Mouse (Mus musculus): ENCODE results near the gene Mdm4.
A peak's percentile ranks its signal among the peaks of the same experiment; 100 is the strongest.
"Not testable (repeated sequence)": the region's sequence is repeated elsewhere in the genome, so short reads cannot be mapped to it uniquely, and the experiment has no call there.

Gene Mdm4

DNA sequence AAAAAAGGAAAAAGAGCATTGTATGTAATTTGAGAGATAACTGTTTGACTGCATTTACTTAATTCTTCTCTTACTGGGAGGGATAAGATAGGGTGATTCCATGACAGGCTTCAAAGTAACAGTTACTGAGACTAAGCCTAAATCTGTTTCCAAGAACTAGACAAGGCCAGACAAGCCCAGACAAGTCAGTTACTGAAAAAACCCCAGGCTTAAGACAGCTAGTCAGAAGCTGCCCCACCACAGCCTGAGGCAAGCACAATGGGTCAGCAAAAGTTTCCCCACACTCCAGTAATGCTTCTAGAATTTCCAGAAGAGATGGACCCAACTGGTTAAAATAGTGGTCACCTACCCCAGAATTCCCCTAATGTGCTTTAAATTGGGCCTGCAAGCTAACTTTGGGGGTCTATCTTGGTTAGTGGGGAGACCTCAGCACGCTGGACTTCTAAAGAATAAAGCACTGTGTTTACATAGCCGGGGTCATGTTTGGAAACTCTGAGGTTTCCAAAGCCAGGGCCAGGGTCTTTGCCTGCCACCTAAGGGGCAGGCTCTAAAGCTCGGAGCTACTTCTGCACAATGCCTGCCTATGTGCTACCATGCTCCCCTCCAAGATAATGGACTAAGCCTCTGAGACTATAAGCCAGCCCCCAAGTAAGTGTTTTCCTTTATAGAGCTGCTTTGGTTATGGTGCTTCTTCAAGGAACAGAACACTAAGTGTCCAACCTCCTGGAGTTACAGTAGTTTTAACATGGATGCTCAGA is 10.0 kb downstream of the Mdm4 start:
- DNase-seq (ENCODE audit: low read depth, low spot score), result no peak

DNA sequence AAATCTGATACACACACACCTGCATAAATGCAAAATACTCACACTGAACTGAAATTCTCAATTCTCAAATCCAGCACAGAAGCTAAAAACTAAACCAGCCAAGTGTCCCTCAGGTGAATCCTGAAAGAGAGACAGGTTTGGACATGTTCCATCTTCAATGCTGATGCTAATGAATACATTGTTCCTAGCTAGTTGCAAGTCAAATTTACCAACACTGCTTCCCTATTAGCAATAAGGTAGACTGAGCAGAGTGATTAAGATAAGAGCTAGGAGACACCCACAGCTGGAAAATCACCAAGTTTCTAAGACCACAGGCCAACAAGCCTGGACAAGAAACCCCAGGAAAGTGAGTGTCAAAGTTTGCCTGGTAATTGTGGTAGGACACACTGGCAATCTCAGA is 11.0 kb downstream of the Mdm4 start:
- DNase-seq (ENCODE audit: low read depth, low spot score), result no peak

DNA sequence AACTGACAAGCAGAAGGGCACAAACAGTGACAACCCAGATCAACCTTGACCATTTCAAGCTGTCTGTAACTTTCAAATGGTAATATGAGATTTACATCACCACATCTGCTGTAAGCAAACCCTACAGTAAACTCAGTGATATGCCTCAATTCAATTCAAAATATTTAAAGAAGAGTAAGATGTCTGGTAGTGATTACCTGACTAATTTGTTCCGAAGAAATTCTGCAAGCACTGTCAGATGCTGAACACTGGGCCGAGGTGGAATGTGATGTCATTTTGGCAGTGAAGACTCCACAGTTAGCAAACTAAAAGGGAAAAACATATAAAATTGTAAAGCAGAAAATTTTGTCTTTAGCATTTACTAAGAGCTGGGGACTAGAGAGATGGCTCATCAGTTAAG is 11.8 kb downstream of the Mdm4 start:
- DNase-seq (ENCODE audit: low read depth, low spot score), result no peak

- DNase-seq (ENCODE audit: low read depth, low spot score), result no peak
These were observed 13.5 kb downstream of the Mdm4 start for GRCm38 (mm10) chr1:133016775-133017428.

- DNase-seq (ENCODE audit: low read depth, low spot score), result no peak
These were observed 16.2 kb downstream of the Mdm4 start for GRCm38 (mm10) chr1:133014196-133014595.

- no peak for DNase-seq (ENCODE audit: low read depth, low spot score)
These were observed 17.0 kb downstream of the Mdm4 start for GRCm38 (mm10) chr1:133013331-133013730.

DNA sequence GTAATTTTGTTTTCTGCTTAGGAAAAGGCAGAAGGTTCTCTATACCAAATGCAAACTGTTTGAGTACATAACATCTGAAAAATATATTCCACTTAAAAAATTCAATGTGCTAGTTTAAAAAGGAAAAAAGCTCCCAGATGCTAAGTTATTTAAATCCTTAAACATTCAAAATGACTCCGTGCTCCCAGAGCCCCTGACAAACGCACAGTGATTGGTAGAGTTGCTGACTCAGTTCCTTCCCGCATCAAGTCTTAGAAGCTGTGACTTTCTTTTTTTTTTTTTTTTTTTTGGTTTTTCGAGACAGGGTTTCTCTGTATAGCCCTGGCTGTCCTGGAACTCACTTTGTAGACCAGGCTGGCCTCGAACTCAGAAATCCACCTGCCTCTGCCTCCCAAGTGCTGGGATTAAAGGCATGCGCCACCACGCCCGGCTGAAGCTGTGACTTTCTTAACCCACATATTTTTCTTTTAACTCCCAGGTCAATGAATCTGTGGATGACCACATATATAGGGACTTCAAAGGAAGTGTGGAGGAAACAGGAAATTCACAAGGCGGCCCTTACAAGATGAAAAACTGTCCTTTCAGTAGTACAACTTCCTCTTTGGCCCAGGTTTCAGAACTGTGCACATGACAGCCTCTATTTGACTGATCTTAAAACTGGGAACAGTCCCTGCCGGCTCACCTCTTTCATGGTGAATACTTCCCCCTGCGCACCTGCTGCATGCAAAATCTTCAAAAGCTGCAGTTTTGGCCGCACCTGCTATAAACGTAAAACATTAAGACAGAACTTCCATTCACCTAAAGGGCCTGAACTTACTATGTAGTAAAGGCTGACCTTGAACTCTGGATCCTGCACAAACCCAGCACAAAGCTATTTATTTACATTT is 18.2 kb downstream of the Mdm4 start:
- no peak for DNase-seq (ENCODE audit: low read depth, low spot score)

DNA sequence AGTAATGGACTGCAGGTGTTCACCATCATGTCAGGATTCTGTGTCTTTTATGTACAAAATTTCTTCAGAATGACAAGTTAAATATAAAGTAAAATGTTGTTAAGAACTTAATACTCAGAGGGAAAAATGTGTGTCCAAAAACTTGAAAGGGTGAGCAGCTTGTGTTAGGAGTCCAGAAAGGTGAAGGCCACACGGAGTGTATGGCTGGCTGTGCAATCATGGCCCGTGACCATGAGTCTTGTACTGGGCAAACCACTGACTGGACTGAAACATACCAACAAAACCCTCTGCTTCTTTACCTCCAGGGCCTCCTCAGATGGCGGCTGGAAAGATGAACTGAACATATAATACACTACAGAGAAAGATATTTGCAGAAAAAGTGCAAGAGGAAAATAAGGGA is 23.8 kb downstream of the Mdm4 start:
- no peak for DNase-seq (ENCODE audit: low read depth, low spot score)

GRCm38 (mm10) chr1:133000347-133000746 is 30.0 kb downstream of the Mdm4 start:
- DNase-seq (ENCODE audit: low read depth, low spot score), result no peak

GRCm38 (mm10) chr1:132991580-132991979 is 38.8 kb downstream of the Mdm4 start:
- DNase-seq (ENCODE audit: low read depth, low spot score), result no peak

DNA sequence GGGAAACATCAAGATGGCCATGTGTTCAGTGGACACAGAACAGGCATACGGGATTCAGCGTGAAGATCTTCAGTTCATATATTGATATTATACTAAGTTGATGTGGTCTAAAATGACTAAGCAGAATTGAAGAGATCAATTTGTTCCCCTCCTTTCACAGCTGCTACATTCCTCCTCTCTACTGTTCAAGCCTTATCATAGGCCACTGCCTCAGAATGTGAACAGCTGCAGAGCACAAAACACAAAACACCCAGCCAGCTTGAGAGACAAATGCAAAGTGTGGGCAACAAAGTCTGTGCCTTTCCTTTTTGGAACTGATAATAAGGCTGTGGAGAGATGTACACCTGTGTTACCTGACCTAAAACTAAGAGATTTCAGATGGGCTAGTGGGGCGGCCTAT is 39.6 kb downstream of the Mdm4 start:
- no peak for DNase-seq (ENCODE audit: low read depth, low spot score)

DNA sequence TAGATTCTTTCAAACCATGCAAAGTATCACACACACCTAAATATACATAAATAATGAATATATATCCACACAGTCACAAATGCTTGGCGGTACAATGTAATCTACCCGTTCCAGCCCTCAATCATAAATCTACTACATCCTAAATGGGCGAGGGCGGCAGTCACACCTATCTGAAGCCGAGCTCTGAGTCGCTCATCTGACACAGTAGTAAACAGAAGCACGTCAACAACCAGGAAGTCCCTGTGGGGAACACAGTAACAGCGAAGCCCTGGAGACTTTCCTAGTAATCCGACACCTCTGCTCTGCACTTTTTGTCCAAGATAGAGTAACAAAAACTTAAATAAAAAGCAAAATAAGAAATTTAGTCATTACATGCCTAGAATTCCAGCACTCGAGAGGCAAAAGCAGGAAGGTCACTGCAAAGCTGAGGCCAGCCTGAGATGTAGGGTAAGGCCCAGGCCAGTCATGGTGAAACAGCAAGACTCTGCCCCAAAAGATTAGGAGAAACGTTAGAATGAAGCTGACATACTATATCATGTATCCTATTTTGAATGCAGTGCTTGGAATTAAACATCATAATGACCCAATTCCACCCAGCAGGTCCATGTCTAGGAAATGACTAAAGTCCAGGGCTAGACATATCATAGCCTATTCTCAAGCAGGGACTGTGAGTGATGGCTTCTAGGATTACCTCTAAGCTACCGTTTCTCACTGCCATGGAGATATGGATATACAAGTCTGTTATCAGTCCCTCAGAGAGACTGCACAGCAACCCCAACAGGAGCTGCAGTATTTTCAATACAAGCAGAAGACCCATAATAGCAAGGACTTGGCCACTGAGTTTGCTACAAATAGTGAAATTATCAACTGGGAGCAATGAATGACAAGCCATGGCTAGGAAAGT is 41.6 kb downstream of the Mdm4 start:
- not testable (repeated sequence) for DNase-seq (ENCODE audit: low read depth, low spot score)

DNA sequence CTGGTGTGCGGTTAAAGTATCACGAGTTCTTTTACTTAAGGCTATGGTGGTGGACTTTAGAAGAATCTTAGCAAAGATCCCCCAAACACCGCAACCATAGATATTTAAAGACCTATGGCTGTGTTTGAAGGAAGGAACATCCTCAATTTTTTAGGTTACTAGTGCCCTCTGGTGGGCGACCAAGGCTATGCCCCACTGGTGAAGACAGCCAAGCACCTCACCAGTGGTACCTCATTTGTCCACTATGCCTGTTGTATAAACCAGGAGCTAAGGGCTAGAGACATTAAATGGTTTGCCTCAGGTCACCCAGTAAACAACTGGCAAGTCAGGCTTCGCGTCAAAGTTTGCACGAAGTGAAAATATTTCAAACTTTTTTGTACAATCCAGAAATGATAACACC is 47.6 kb downstream of the Mdm4 start:
- DNase-seq (ENCODE audit: low read depth, low spot score), result no peak

DNA sequence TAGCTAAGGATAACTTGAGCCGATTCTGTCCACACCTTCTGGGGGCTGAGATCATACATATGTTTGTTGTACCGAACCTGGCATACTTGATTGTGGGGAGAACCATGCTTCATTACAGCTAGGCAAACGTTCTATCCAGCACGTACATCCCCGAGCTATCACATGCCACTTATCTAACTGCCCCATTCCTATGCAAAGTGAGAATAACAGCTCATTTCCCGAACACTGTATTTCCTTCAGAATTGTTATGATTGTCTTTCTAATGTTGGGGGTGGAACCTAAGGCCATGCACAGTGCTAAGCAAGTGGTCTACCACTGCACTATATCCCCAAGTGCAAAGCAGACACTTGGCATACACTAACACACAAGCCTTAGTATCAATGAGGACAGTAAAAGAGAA is 49.1 kb downstream of the Mdm4 start:
- DNase-seq (ENCODE audit: low read depth, low spot score), result no peak

GRCm38 (mm10) chr1:132977402-132977801 is 53.0 kb downstream of the Mdm4 start:
- no peak for DNase-seq (ENCODE audit: low read depth, low spot score)

GRCm38 (mm10) chr1:132968659-132969058 is 61.7 kb downstream of the Mdm4 start:
- DNase-seq (ENCODE audit: low read depth, low spot score), result peak; percentile 44

- DNase-seq (ENCODE audit: low read depth, low spot score), result no peak
These were observed 65.7 kb downstream of the Mdm4 start for GRCm38 (mm10) chr1:132964691-132965090.

DNA sequence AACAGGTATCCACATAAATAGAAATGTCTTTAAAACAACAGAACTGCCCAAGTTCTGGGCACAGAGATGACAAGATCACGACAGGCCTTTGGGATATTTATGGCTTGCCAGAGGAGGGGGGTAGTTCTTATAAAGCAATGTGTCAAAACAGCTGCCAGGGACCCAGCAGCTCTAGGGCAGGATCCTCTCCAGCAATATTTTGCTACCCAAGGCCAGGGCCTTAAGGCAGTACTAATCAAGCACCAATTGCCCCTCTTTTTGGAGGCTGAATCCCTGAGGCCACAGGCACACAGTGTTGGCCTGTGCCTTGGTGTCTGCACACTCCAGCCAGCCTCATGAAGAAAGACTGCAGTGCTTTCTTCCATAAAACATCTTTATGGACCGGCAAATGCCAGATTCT is 66.3 kb downstream of the Mdm4 start:
- DNase-seq (ENCODE audit: low read depth, low spot score), result no peak

DNA sequence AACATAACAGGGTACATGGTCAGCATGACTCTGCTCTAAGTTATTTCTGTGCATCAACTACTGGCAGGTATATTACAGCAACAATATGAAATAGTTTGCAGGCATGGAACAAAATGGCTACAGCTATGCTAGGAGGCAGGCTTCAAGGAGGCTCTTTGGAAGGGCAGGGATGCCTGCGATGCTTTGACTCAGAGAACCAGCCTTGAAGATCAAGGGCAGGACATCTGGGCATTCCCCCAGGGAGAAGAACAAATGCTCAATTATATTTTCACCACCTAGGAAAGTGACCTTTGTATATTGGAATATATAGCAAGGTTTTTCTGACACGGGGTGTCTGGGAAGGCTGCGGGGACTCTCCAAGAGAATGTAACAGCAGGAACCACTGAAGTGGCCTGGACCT is 68.6 kb downstream of the Mdm4 start:
- no peak for DNase-seq (ENCODE audit: low read depth, low spot score)

DNA sequence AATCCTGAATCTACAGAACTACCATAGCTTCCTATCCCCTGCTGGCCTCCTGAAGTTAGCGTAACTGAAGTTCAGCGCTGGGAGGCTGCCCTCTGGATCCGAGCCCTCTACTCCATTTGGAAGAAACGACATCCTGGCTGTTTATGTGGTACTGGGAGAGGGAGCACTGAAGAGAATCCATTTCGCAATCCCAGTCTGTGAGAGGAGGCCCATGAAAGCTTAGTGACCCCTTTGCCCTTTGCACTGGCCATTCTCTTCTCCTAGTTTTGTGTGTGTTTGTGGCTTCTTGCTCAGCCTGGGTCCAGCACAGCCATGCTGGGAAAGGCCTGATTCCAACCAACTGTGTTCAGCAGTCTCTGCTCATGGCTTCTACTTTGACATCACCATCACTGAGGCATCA is 73.6 kb downstream of the Mdm4 start:
- DNase-seq (ENCODE audit: low read depth, low spot score), result no peak

- DNase-seq (ENCODE audit: low read depth, low spot score), result no peak
These were observed 82.5 kb downstream of the Mdm4 start for GRCm38 (mm10) chr1:132947811-132948210.

Measured in c-Kit-negative CD71-positive TER-119-positive erythroid progenitor cells, embryonic 14.5 days (primary cell).